Mouse (Mus musculus): Measurements from ENCODE around the gene Galnt13. TPM values are rescaled to one million over a fixed set of nuclear protein-coding genes. Genes with fewer than 3 reads are reported as not detected.

Galnt13 gene
- polyA plus RNA-seq, 1 experiment from 2014 or later, result 12.7 TPM

- no peak overlapping the region for H3K27ac ChIP-seq (ENCODE audit: low read length)
- H3K27me3 ChIP-seq (ENCODE audit: control insufficient read depth, insufficient read depth, low read depth, low read length), result no peaks in the 10 kb centered on the region
- H3K4me1 ChIP-seq (ENCODE audit: control insufficient read depth, insufficient read depth, low read length), result no peaks in the 10 kb centered on the region
- WGBS, result 61% methylated on average over 2 of the region's 2 CpGs
- no peak overlapping the region for H3K4me2 ChIP-seq (ENCODE audit: low read length)
- ATAC-seq, result no peak
- no peak overlapping the region for H3K9ac ChIP-seq (ENCODE audit: low read depth, low read length)
- H3K4me3 ChIP-seq (ENCODE audit: low read depth, low read length), result no peak overlapping the region
- no peaks in the 10 kb centered on the region for H3K36me3 ChIP-seq (ENCODE audit: control insufficient read depth, insufficient read depth, low read length)
- no peaks in the 10 kb centered on the region for H3K9me3 ChIP-seq (replicated peaks; ENCODE audit: control insufficient read depth, low read length, poor library complexity, severe bottlenecking)
Observed at GRCm38 (mm10) chr2:54813670-54814256, 377.6 kb downstream of the Galnt13 start.

- no peaks in the 10 kb centered on the region for H3K27me3 ChIP-seq (ENCODE audit: control insufficient read depth, insufficient read depth, low read depth, low read length)
- no peaks in the 10 kb centered on the region for H3K4me1 ChIP-seq (ENCODE audit: control insufficient read depth, insufficient read depth, low read length)
- H3K4me3 ChIP-seq (ENCODE audit: low read depth, low read length), result no peak overlapping the region
- H3K27ac ChIP-seq (ENCODE audit: low read length), result no peak overlapping the region
- WGBS, result 55% methylated on average over 1 of the region's 1 CpGs
- H3K4me2 ChIP-seq (ENCODE audit: low read length), result no peak overlapping the region
- no peak for ATAC-seq
- no peaks in the 10 kb centered on the region for H3K36me3 ChIP-seq (ENCODE audit: control insufficient read depth, insufficient read depth, low read length)
- H3K9me3 ChIP-seq (replicated peaks; ENCODE audit: control insufficient read depth, low read length, poor library complexity, severe bottlenecking), result no peaks in the 10 kb centered on the region
- H3K9ac ChIP-seq (ENCODE audit: low read depth, low read length), result no peak overlapping the region
Observed at GRCm38 (mm10) chr2:54841245-54841644, 405.1 kb downstream of the Galnt13 start.

- Histone ChIP-seq H3K4me2 (ENCODE audit: low read length) (no peak overlapping the region), H3K36me3 (ENCODE audit: control insufficient read depth, insufficient read depth, low read length) (no peaks in the 10 kb centered on the region), H3K9me3 (replicated peaks; ENCODE audit: control insufficient read depth, low read length, poor library complexity, severe bottlenecking) (no peaks in the 10 kb centered on the region), H3K9ac (ENCODE audit: low read depth, low read length) (no peak overlapping the region), H3K27ac (ENCODE audit: low read length) (no peak overlapping the region), H3K4me1 (ENCODE audit: control insufficient read depth, insufficient read depth, low read length) (no peaks in the 10 kb centered on the region), H3K27me3 (ENCODE audit: control insufficient read depth, insufficient read depth, low read depth, low read length) (no peaks in the 10 kb centered on the region), H3K4me3 (ENCODE audit: low read depth, low read length) (no peak overlapping the region)
- ATAC-seq, result no peak
- WGBS, result 82% methylated on average over 7 of the region's 7 CpGs
Observed at GRCm38 (mm10) chr2:54906282-54907060, 470.4 kb downstream of the Galnt13 start.

GRCm38 (mm10) chr2:54915088-54915670, 479.1 kb downstream of the Galnt13 start:
- H3K36me3 ChIP-seq (ENCODE audit: control insufficient read depth, insufficient read depth, low read length), result no peaks in the 10 kb centered on the region
- no peak overlapping the region for H3K4me2 ChIP-seq (ENCODE audit: low read length)
- WGBS, result 82% methylated on average over 1 of the region's 1 CpGs
- no peaks in the 10 kb centered on the region for H3K27me3 ChIP-seq (ENCODE audit: control insufficient read depth, insufficient read depth, low read depth, low read length)
- ATAC-seq, result no peak
- H3K9me3 ChIP-seq (replicated peaks; ENCODE audit: control insufficient read depth, low read length, poor library complexity, severe bottlenecking), result no peaks in the 10 kb centered on the region
- no peak overlapping the region for H3K4me3 ChIP-seq (ENCODE audit: low read depth, low read length)
- no peak overlapping the region for H3K9ac ChIP-seq (ENCODE audit: low read depth, low read length)
- no peak overlapping the region for H3K27ac ChIP-seq (ENCODE audit: low read length)
- H3K4me1 ChIP-seq (ENCODE audit: control insufficient read depth, insufficient read depth, low read length), result no peaks in the 10 kb centered on the region

GRCm38 (mm10) chr2:54936369-54936768, 500.3 kb downstream of the Galnt13 start:
- Histone ChIP-seq H3K9ac (ENCODE audit: low read depth, low read length) (no peak overlapping the region), H3K27ac (ENCODE audit: low read length) (no peak overlapping the region), H3K36me3 (ENCODE audit: control insufficient read depth, insufficient read depth, low read length) (no peaks in the 10 kb centered on the region), H3K4me2 (ENCODE audit: low read length) (no peak overlapping the region), H3K9me3 (replicated peaks; ENCODE audit: control insufficient read depth, low read length, poor library complexity, severe bottlenecking) (no peaks in the 10 kb centered on the region), H3K4me1 (ENCODE audit: control insufficient read depth, insufficient read depth, low read length) (no peaks in the 10 kb centered on the region), H3K27me3 (ENCODE audit: control insufficient read depth, insufficient read depth, low read depth, low read length) (no peaks in the 10 kb centered on the region), H3K4me3 (ENCODE audit: low read depth, low read length) (no peak overlapping the region)
- 88% methylated on average over 3 of the region's 3 CpGs for WGBS
- no peak for ATAC-seq

- ATAC-seq, result no peak
- H3K27ac ChIP-seq (ENCODE audit: low read length), result no peak overlapping the region
Observed at GRCm38 (mm10) chr2:54937306-54937705, 501.2 kb downstream of the Galnt13 start.

GRCm38 (mm10) chr2:54938075-54938474, 502.0 kb downstream of the Galnt13 start:
- Histone ChIP-seq H3K4me1 (ENCODE audit: control insufficient read depth, insufficient read depth, low read length) (no peaks in the 10 kb centered on the region), H3K9me3 (replicated peaks; ENCODE audit: control insufficient read depth, low read length, poor library complexity, severe bottlenecking) (no peaks in the 10 kb centered on the region), H3K9ac (ENCODE audit: low read depth, low read length) (no peak overlapping the region), H3K27me3 (ENCODE audit: control insufficient read depth, insufficient read depth, low read depth, low read length) (no peaks in the 10 kb centered on the region), H3K4me2 (ENCODE audit: low read length) (no peak overlapping the region), H3K4me3 (ENCODE audit: low read depth, low read length) (no peak overlapping the region), H3K27ac (ENCODE audit: low read length) (no peak overlapping the region), H3K36me3 (ENCODE audit: control insufficient read depth, insufficient read depth, low read length) (no peaks in the 10 kb centered on the region)
- no peak for ATAC-seq

More at GRCm38 (mm10) chr2:54937306-54937705, 501.2 kb downstream of the Galnt13 start:
- H3K36me3 ChIP-seq (ENCODE audit: control insufficient read depth, insufficient read depth, low read length), result no peaks in the 10 kb centered on the region
- no peak overlapping the region for H3K9ac ChIP-seq (ENCODE audit: low read depth, low read length)
- H3K4me1 ChIP-seq (ENCODE audit: control insufficient read depth, insufficient read depth, low read length), result no peaks in the 10 kb centered on the region
- no peak overlapping the region for H3K4me3 ChIP-seq (ENCODE audit: low read depth, low read length)
- no peaks in the 10 kb centered on the region for H3K27me3 ChIP-seq (ENCODE audit: control insufficient read depth, insufficient read depth, low read depth, low read length)
- H3K9me3 ChIP-seq (replicated peaks; ENCODE audit: control insufficient read depth, low read length, poor library complexity, severe bottlenecking), result no peaks in the 10 kb centered on the region
- no peak overlapping the region for H3K4me2 ChIP-seq (ENCODE audit: low read length)

GRCm38 (mm10) chr2:54943386-54943785, 507.3 kb downstream of the Galnt13 start:
- H3K4me2 ChIP-seq (ENCODE audit: low read length), result no peak overlapping the region
- no peaks in the 10 kb centered on the region for H3K27me3 ChIP-seq (ENCODE audit: control insufficient read depth, insufficient read depth, low read depth, low read length)
- H3K9ac ChIP-seq (ENCODE audit: low read depth, low read length), result no peak overlapping the region
- no peaks in the 10 kb centered on the region for H3K4me1 ChIP-seq (ENCODE audit: control insufficient read depth, insufficient read depth, low read length)
- WGBS, result 92% methylated on average over 1 of the region's 1 CpGs
- no peak overlapping the region for H3K4me3 ChIP-seq (ENCODE audit: low read depth, low read length)
- H3K9me3 ChIP-seq (replicated peaks; ENCODE audit: control insufficient read depth, low read length, poor library complexity, severe bottlenecking), result no peaks in the 10 kb centered on the region
- no peak for ATAC-seq
- H3K27ac ChIP-seq (ENCODE audit: low read length), result no peak overlapping the region
- H3K36me3 ChIP-seq (ENCODE audit: control insufficient read depth, insufficient read depth, low read length), result no peaks in the 10 kb centered on the region

GRCm38 (mm10) chr2:54983839-54984238, 547.7 kb downstream of the Galnt13 start:
- ATAC-seq, result peak; percentile 58; the same call in 1 of the 2 replicates

More at GRCm38 (mm10) chr2:54983839-54984238, 547.7 kb downstream of the Galnt13 start:
- no peaks in the 10 kb centered on the region for H3K27me3 ChIP-seq (ENCODE audit: control insufficient read depth, insufficient read depth, low read depth, low read length)
- WGBS, result 57% methylated on average over 1 of the region's 1 CpGs
- H3K4me2 ChIP-seq (ENCODE audit: low read length), result no peak overlapping the region
- H3K27ac ChIP-seq (ENCODE audit: low read length), result no peak overlapping the region
- H3K4me3 ChIP-seq (ENCODE audit: low read depth, low read length), result no peak overlapping the region
- H3K9me3 ChIP-seq (replicated peaks; ENCODE audit: control insufficient read depth, low read length, poor library complexity, severe bottlenecking), result no peaks in the 10 kb centered on the region
- H3K9ac ChIP-seq (ENCODE audit: low read depth, low read length), result no peak overlapping the region
- H3K4me1 ChIP-seq (ENCODE audit: control insufficient read depth, insufficient read depth, low read length), result no peaks in the 10 kb centered on the region
- H3K36me3 ChIP-seq (ENCODE audit: control insufficient read depth, insufficient read depth, low read length), result no peaks in the 10 kb centered on the region
